Mouse (Mus musculus) hindbrain, embryonic 14.5 days (tissue): ENCODE measurements around the gene Gm28919. TPM values are rescaled to one million over a fixed set of nuclear protein-coding genes. Genes with fewer than 3 reads are reported as not detected.
"Not testable (repeated sequence)": the region's sequence is repeated elsewhere in the genome, so short reads cannot be mapped to it uniquely, and the experiment has no call there.

ENCODE experiments used
- ATAC-seq: fragments of 200-750 bp; cut with Nextera tagmentation; 2 replicates; pipeline ENCODE4 v1.8.0; 2017; ENCODE audit warnings: moderate number of reproducible peaks, mild to moderate bottlenecking, moderate TSS enrichment, moderate library complexity; ENCODE audit not compliant: low FRiP score
- DNase-seq: peaks from one replicate; pipeline ENCODE4 v3.0.0-alpha.2; 2015; ENCODE audit warnings: low spot score
- H3K27ac ChIP-seq: fragments of 300-500 bp; sonication (generic); 2 replicates; pipeline ENCODE4 v1.5.1; 2014; ENCODE audit warnings: mild to moderate bottlenecking, moderate library complexity
- H3K27me3 ChIP-seq: fragments of 300-500 bp; sonication (generic); 2 replicates; pipeline ENCODE4 v1.6.1; 2014; ENCODE audit warnings: mild to moderate bottlenecking, low read length, mixed read lengths; ENCODE audit not compliant: control insufficient read depth, insufficient read depth
- H3K36me3 ChIP-seq: fragments of 300-500 bp; sonication (generic); replicated peaks from 2 replicates; pipeline ENCODE4 v1.6.1; 2014; ENCODE audit not compliant: control insufficient read depth, insufficient read depth
- H3K4me1 ChIP-seq: fragments of 300-500 bp; sonication (generic); replicated peaks from 2 replicates; pipeline ENCODE4 v1.6.1; 2014; ENCODE audit warnings: antibody characterized with exemption, low read length, mixed read lengths; ENCODE audit not compliant: control insufficient read depth, insufficient read depth
- H3K4me2 ChIP-seq: fragments of 300-500 bp; sonication (generic); replicated peaks from 2 replicates; pipeline ENCODE4 v1.6.1; 2014; ENCODE audit warnings: mild to moderate bottlenecking, moderate library complexity
- H3K4me3 ChIP-seq: fragments of 300-500 bp; sonication (generic); replicated peaks from 2 replicates; pipeline ENCODE4 v1.5.1; 2014; ENCODE audit warnings: mild to moderate bottlenecking, low read length
- H3K9ac ChIP-seq: fragments of 300-500 bp; sonication (generic); 2 replicates; pipeline ENCODE4 v1.6.1; 2014
- H3K9me3 ChIP-seq: fragments of 300-500 bp; sonication (generic); 2 replicates; pipeline ENCODE4 v1.6.1; 2016; ENCODE audit warnings: low read length; ENCODE audit not compliant: control insufficient read depth
- WGBS: fragments of 180-500 bp; shearing (Covaris S2); extraction: QIAGEN DNeasy Blood & Tissue Kit; methylation state at CpG from one replicate; pipeline ENCODE4 v1.1.7; 2014; 5-methylcytosine and 5-hydroxymethylcytosine counted together
- polyA plus RNA-seq: library from polyadenylated mRNA; unstranded; fragments of >200 nt; fragmentation: Nextera tagmentation; extraction: Ambion mirVana; gene quantifications from 2 replicates; pipeline ENCODE4 v1.2.1, GENCODE M21; 2014

Gm28919 gene
- polyA plus RNA-seq: not detected in 2 replicates

- WGBS: 83% methylated on average over 1 of the region's 7 CpGs
- H3K4me2 ChIP-seq: not testable (repeated sequence)
Observed at GRCm38 (mm10) chrY:6583246-6583645, at the start of gene Gm28919. Gm28919 (plus strand) TSS chrY:6583546.

More at GRCm38 (mm10) chrY:6583246-6583645, at the start of gene Gm28919:
- ATAC-seq, H3K4me3 ChIP-seq, H3K9ac ChIP-seq, H3K4me1 ChIP-seq, H3K36me3 ChIP-seq, H3K27me3 ChIP-seq, H3K27ac ChIP-seq, DNase-seq, H3K9me3 ChIP-seq: not testable (repeated sequence)

Other genes starting within 250 kb of the Gm28919 start
- not detected in 2 replicates for gene Gm21719, start 99.3 kb downstream of the Gm28919 start, polyA plus RNA-seq